Mouse (Mus musculus) ES-E14 (cell line): ENCODE data around the gene Aox4. TPM values are rescaled to one million over a fixed set of nuclear protein-coding genes. Genes with fewer than 3 reads are reported as not detected.
A peak's percentile ranks its signal among the peaks of the same experiment; 100 is the strongest.

ENCODE experiments used
- DNase-seq: peaks from one replicate; pipeline ENCODE4 v3.0.0-alpha.2; 2013; ENCODE audit warnings: low read depth, low spot score
- H3K27ac ChIP-seq: 2 replicates; pipeline ENCODE4 v1.5.1; 2012; ENCODE audit warnings: low read depth, mild to moderate bottlenecking, low read length, moderate library complexity, mixed read lengths; ENCODE audit not compliant: poor library complexity, insufficient read depth, severe bottlenecking
- H3K36me3 ChIP-seq: 2 replicates; pipeline ENCODE4 v1.6.1; 2012; ENCODE audit warnings: mild to moderate bottlenecking, low read length, moderate library complexity, mixed read lengths; ENCODE audit not compliant: control insufficient read depth, poor library complexity, insufficient read depth, severe bottlenecking
- H3K4me1 ChIP-seq, 2 experiments: fragments of 150-350 bp in 1 of 2; sonication (generic) in 1 of 2; 2 replicates each; pipeline ENCODE4 v1.6.1; 2012; ENCODE audit warnings: low read length in 2 of 2, mild to moderate bottlenecking in 1 of 2, mixed read lengths in 1 of 2; ENCODE audit not compliant: control insufficient read depth in 2 of 2, insufficient read depth in 2 of 2, poor library complexity in 1 of 2
- H3K4me3 ChIP-seq, 2 experiments: fragments of 150-350 bp in 1 of 2; sonication (generic) in 1 of 2; 2 replicates each; pipeline ENCODE4 v1.5.1; 2012; ENCODE audit warnings: low read length in 2 of 2, low read depth in 1 of 2, mild to moderate bottlenecking in 1 of 2, mixed read lengths in 1 of 2; ENCODE audit not compliant: insufficient read depth in 1 of 2, poor library complexity in 1 of 2, severe bottlenecking in 1 of 2
- H3K9ac ChIP-seq: 2 replicates; pipeline ENCODE4 v1.6.1; 2012; ENCODE audit warnings: low read depth, mild to moderate bottlenecking, low read length, mixed read lengths; ENCODE audit not compliant: poor library complexity, insufficient read depth, severe bottlenecking
- H3K9me3 ChIP-seq: fragments of 150-350 bp; sonication (generic); 2 replicates; pipeline ENCODE4 v1.6.1; 2012; ENCODE audit warnings: low read depth, mild to moderate bottlenecking, low read length; ENCODE audit not compliant: control insufficient read depth, insufficient read depth
- CHD2 ChIP-seq: IDR thresholded peaks from 2 replicates; pipeline ENCODE4 v1.6.1; 2014; ENCODE audit warnings: mild to moderate bottlenecking, low read depth, low read length, inconsistent platforms
- HCFC1 ChIP-seq: IDR thresholded peaks from 2 replicates; pipeline ENCODE4 v1.6.1; 2012; ENCODE audit warnings: low read length, inconsistent platforms, borderline replicate concordance; ENCODE audit not compliant: insufficient read depth
- MAFK ChIP-seq: IDR thresholded peaks from 2 replicates; pipeline ENCODE4 v1.6.1; 2014; ENCODE audit warnings: mild to moderate bottlenecking, low read depth, low read length, inconsistent platforms; ENCODE audit not compliant: insufficient read depth
- ZC3H11A ChIP-seq: IDR thresholded peaks from 2 replicates; pipeline ENCODE4 v1.6.1; 2012; ENCODE audit warnings: low read depth, mild to moderate bottlenecking, inconsistent platforms, low read length, borderline replicate concordance
- ZNF384 ChIP-seq: IDR thresholded peaks from 2 replicates; pipeline ENCODE4 v1.6.1; 2012; ENCODE audit warnings: low read depth, low read length, inconsistent platforms
- in situ Hi-C, 2 experiments: fragments of 600-800 bp; cut with MboI; formaldehyde crosslinking; loops; one replicate each; pipeline ENCODE4 v1.15.1; 2025; ENCODE audit warnings: low sequenced_read_pairs in 2 of 2, inconsistent platforms in 1 of 2; ENCODE audit not compliant: unreplicated experiment in 2 of 2
- total RNA-seq: library from RNA; depleted of rRNA; stranded (reverse); fragments of 300-350 nt; gene quantifications from 2 replicates; pipeline ENCODE4 v1.2.3, GENCODE M21; 2012

Aox4 gene
- total RNA-seq, 1 experiment: 0.49 TPM

- Histone ChIP-seq H3K4me1 (no peaks in the 10 kb centered on the region), H3K4me3 (no peak overlapping the region), H3K36me3 (no peaks in the 10 kb centered on the region), H3K9ac (no peak overlapping the region), H3K27ac (no peak overlapping the region), H3K9me3 (no peaks in the 10 kb centered on the region)
- in situ Hi-C loops: no loop called here
- DNase-seq: peak; percentile 11
- TF ChIP-seq CHD2 (no peak), MAFK (no peak), ZNF384 (no peak), HCFC1 (no peak), ZC3H11A (no peak)
Measured at GRCm38 (mm10) chr1:58253466-58253865, 43.3 kb downstream of the Aox4 start.

- Histone ChIP-seq H3K36me3 (no peaks in the 10 kb centered on the region), H3K4me3 (no peak overlapping the region), H3K4me1 (no peaks in the 10 kb centered on the region), H3K9ac (no peak overlapping the region), H3K9me3 (no peaks in the 10 kb centered on the region), H3K27ac (no peak overlapping the region)
- no peak for TF ChIP-seq ZNF384
- in situ Hi-C loops: no loop called here
- DNase-seq: no peak
Measured at GRCm38 (mm10) chr1:58257195-58257991, 47.2 kb downstream of the Aox4 start.

GRCm38 (mm10) chr1:58260311-58260710 is 50.1 kb downstream of the Aox4 start:
- Histone ChIP-seq H3K9me3 (no peaks in the 10 kb centered on the region), H3K4me1 (no peaks in the 10 kb centered on the region), H3K9ac (no peak overlapping the region), H3K36me3 (no peaks in the 10 kb centered on the region), H3K4me3 (no peak overlapping the region), H3K27ac (no peak overlapping the region)
- no peak for TF ChIP-seq MAFK
- TF ChIP-seq ZNF384: no peak
- no peak for TF ChIP-seq CHD2
- TF ChIP-seq HCFC1: no peak
- no peak for TF ChIP-seq ZC3H11A
- DNase-seq: no peak
- in situ Hi-C loops: no loop called here

- Histone ChIP-seq H3K27ac (no peak overlapping the region), H3K9me3 (no peaks in the 10 kb centered on the region), H3K9ac (no peak overlapping the region), H3K4me1 (no peaks in the 10 kb centered on the region), H3K4me3 (no peak overlapping the region), H3K36me3 (no peaks in the 10 kb centered on the region)
- TF ChIP-seq ZNF384 (no peak), CHD2 (no peak), MAFK (no peak), HCFC1 (no peak), ZC3H11A (no peak)
- in situ Hi-C loops: no loop called here
- DNase-seq: no peak
Measured at GRCm38 (mm10) chr1:58268231-58268630, 58.0 kb downstream of the Aox4 start.
